Mouse (Mus musculus) forebrain, embryonic 14.5 days (tissue): Measurements from ENCODE around the gene Ccdc30. TPM values are rescaled to one million over a fixed set of nuclear protein-coding genes. Genes with fewer than 3 reads are reported as not detected.

ENCODE experiments used
- polyA plus RNA-seq: library from polyadenylated mRNA; unstranded; fragments of >200 nt; fragmentation: Nextera tagmentation; extraction: Ambion mirVana; gene quantifications from 2 replicates; pipeline ENCODE4 v1.2.1, GENCODE M21; 2014

The Ccdc30 gene
- polyA plus RNA-seq, 1 experiment from 2014 or later: 14.0 TPM

Other genes starting within 250 kb of the Ccdc30 start
- 4.2 and 4.3 TPM in 2 replicates for gene Zfp691, start 241.3 kb downstream of the Ccdc30 start, polyA plus RNA-seq
- 0.41 and 0.94 TPM in 2 replicates for gene Ermap, start 225.5 kb downstream of the Ccdc30 start, polyA plus RNA-seq
- 290 and 301 TPM in 2 replicates for gene Svbp, start 220.2 kb downstream of the Ccdc30 start, polyA plus RNA-seq
- gene Tmem269, start 197.3 kb downstream of the Ccdc30 start, polyA plus RNA-seq: 0.22 and 0.48 TPM in 2 replicates
- gene AU022252, start 182.8 kb downstream of the Ccdc30 start, polyA plus RNA-seq: 25.5 and 28.8 TPM in 2 replicates
- 8.0 and 9.5 TPM in 2 replicates for gene P3h1, start 182.6 kb downstream of the Ccdc30 start, polyA plus RNA-seq
- 0.13 and 0.35 TPM in 2 replicates for gene Cldn19, start 160.1 kb downstream of the Ccdc30 start, polyA plus RNA-seq
- 963 and 964 TPM in 2 replicates for gene Ybx1, start 120.9 kb downstream of the Ccdc30 start, polyA plus RNA-seq
- gene Ppih, start 95.0 kb downstream of the Ccdc30 start, polyA plus RNA-seq: 84.1 and 95.8 TPM in 2 replicates
- gene Ppcs, start 6.9 kb upstream of the Ccdc30 start, polyA plus RNA-seq: 17.1 and 23.0 TPM in 2 replicates
- gene Zmynd12, start 7.3 kb upstream of the Ccdc30 start, polyA plus RNA-seq: 0.30 and 0.38 TPM in 2 replicates
- 17.7 and 22.3 TPM in 2 replicates for gene Rimkla, start 77.1 kb upstream of the Ccdc30 start, polyA plus RNA-seq
- 19.8 and 25.0 TPM in 2 replicates for gene Foxj3, start 121.5 kb upstream of the Ccdc30 start, polyA plus RNA-seq
- gene Frg2f1, start 124.0 kb upstream of the Ccdc30 start, polyA plus RNA-seq: 4.2 and 6.5 TPM in 2 replicates
- not detected in 2 replicates for gene Guca2a, start 222.2 kb upstream of the Ccdc30 start, polyA plus RNA-seq
- gene Guca2b, start 243.4 kb upstream of the Ccdc30 start, polyA plus RNA-seq: not detected in 2 replicates